Mouse (Mus musculus) CH12.LX (cell line): Measurements from ENCODE around the gene Gmpr. TPM values are rescaled to one million over a fixed set of nuclear protein-coding genes. Genes with fewer than 3 reads are reported as not detected.

Source experiments
- DNase-seq: peaks from one replicate; pipeline ENCODE4 v3.0.0-alpha.2; 2013; ENCODE audit errors: extremely low read depth
- H3K27ac ChIP-seq: 2 replicates; pipeline ENCODE4 v1.5.1; 2012; ENCODE audit warnings: low read depth, mild to moderate bottlenecking, control low read depth, moderate library complexity; ENCODE audit not compliant: insufficient read depth
- H3K27me3 ChIP-seq: replicated peaks from 2 replicates; pipeline ENCODE3; 2012; ENCODE audit warnings: inconsistent platforms
- H3K36me3 ChIP-seq, 2 experiments: replicated peaks in 1 of 2; 2 replicates each; pipeline versions ENCODE3 to v1.6.1; 2012; ENCODE audit warnings: inconsistent platforms in 1 of 2, low read length in 1 of 2, mild to moderate bottlenecking in 1 of 2, mixed read lengths in 1 of 2, moderate library complexity in 1 of 2; ENCODE audit not compliant: control insufficient read depth in 1 of 2, insufficient read depth in 1 of 2
- H3K4me1 ChIP-seq, 2 experiments: 2 replicates each; pipeline ENCODE4 v1.6.1; 2012; ENCODE audit warnings: inconsistent platforms in 1 of 2, moderate library complexity in 1 of 2; ENCODE audit not compliant: insufficient read depth in 2 of 2, control insufficient read depth in 1 of 2
- H3K4me2 ChIP-seq: 2 replicates; pipeline ENCODE4 v1.6.1; 2012; ENCODE audit warnings: low read depth, mild to moderate bottlenecking, control low read depth; ENCODE audit not compliant: poor library complexity, insufficient read depth, severe bottlenecking
- H3K4me3 ChIP-seq, 3 experiments: fragments of 150-350 bp in 1 of 3; sonication (generic) in 1 of 3; replicated peaks in 1 of 3; 2 replicates each; pipeline versions ENCODE3 to v1.5.1; 2011 to 2012; ENCODE audit warnings: low read depth in 2 of 3, low read length in 2 of 3, mild to moderate bottlenecking in 2 of 3, moderate library complexity in 2 of 3, control low read depth in 1 of 3, improper control_type of control experiment in 1 of 3, inconsistent platforms in 1 of 3, mixed read lengths in 1 of 3; ENCODE audit not compliant: poor library complexity in 1 of 3
- H3K79me2 ChIP-seq: replicated peaks from 2 replicates; pipeline ENCODE4 v1.6.1; 2012; ENCODE audit warnings: mild to moderate bottlenecking, moderate library complexity; ENCODE audit not compliant: control insufficient read depth, poor library complexity, insufficient read depth, severe bottlenecking; ENCODE audit errors: extremely low read depth
- H3K9ac ChIP-seq: 2 replicates; pipeline ENCODE4 v1.6.1; 2012; ENCODE audit warnings: low read depth, mild to moderate bottlenecking, control low read depth, moderate library complexity; ENCODE audit not compliant: insufficient read depth
- H3K9me3 ChIP-seq: replicated peaks from 2 replicates; pipeline ENCODE3; 2012; ENCODE audit warnings: low read length, inconsistent platforms, mixed read lengths
- BHLHE40 ChIP-seq: IDR thresholded peaks from 2 replicates; pipeline ENCODE4 v1.6.1; 2011; ENCODE audit warnings: mild to moderate bottlenecking, low read depth, low read length, improper control_type of control experiment
- CHD1 ChIP-seq: IDR thresholded peaks from 2 replicates; pipeline ENCODE4 v1.6.1; 2012; ENCODE audit warnings: low read depth, low read length, improper control_type of control experiment, inconsistent platforms
- CHD2 ChIP-seq: IDR thresholded peaks from 2 replicates; pipeline ENCODE4 v1.6.1; 2011; ENCODE audit warnings: low read length, improper control_type of control experiment
- CTCF ChIP-seq, 2 experiments: IDR thresholded peaks in 1 of 2; conservative IDR thresholded peaks in 1 of 2; 2 replicates each; pipeline ENCODE4 v1.5.1; 2011 to 2012; ENCODE audit warnings: low read depth in 2 of 2, low read length in 2 of 2, improper control_type of control experiment in 1 of 2, inconsistent platforms in 1 of 2, mild to moderate bottlenecking in 1 of 2, moderate library complexity in 1 of 2
- GABPA ChIP-seq: IDR thresholded peaks from 2 replicates; pipeline ENCODE4 v1.6.1; 2012; ENCODE audit warnings: low read depth, low read length, improper control_type of control experiment, inconsistent platforms; ENCODE audit not compliant: insufficient replicate concordance
- HCFC1 ChIP-seq: IDR thresholded peaks from 2 replicates; pipeline ENCODE4 v1.6.1; 2012; ENCODE audit warnings: low read depth, mild to moderate bottlenecking, inconsistent platforms, low read length, improper control_type of control experiment
- IRF4 ChIP-seq: IDR thresholded peaks from 2 replicates; pipeline ENCODE4 v1.6.1; 2014; ENCODE audit warnings: low read depth, mild to moderate bottlenecking, inconsistent platforms, low read length, improper control_type of control experiment
- MAX ChIP-seq: IDR thresholded peaks from 2 replicates; pipeline ENCODE4 v1.6.1; 2011; ENCODE audit warnings: low read length, improper control_type of control experiment
- MAZ ChIP-seq: IDR thresholded peaks from 2 replicates; pipeline ENCODE4 v1.6.1; 2012; ENCODE audit warnings: low read depth, mild to moderate bottlenecking, inconsistent platforms, low read length, improper control_type of control experiment, moderate library complexity
- NELFE ChIP-seq: IDR thresholded peaks from 2 replicates; pipeline ENCODE4 v1.6.1; 2011; ENCODE audit warnings: low read depth, low read length, improper control_type of control experiment
- NRF1 ChIP-seq: IDR thresholded peaks from 2 replicates; pipeline ENCODE4 v1.6.1; 2014; ENCODE audit warnings: low read depth, mild to moderate bottlenecking, inconsistent platforms, low read length, improper control_type of control experiment, moderate library complexity
- POLR2A ChIP-seq: IDR thresholded peaks from 2 replicates; pipeline ENCODE4 v1.6.1; 2011; ENCODE audit warnings: low read depth, mild to moderate bottlenecking, improper control_type of control experiment, low read length
- RAD21 ChIP-seq: IDR thresholded peaks from 2 replicates; pipeline ENCODE4 v1.6.1; 2011; ENCODE audit warnings: low read depth, mild to moderate bottlenecking, low read length, improper control_type of control experiment, moderate library complexity
- SMC3 ChIP-seq: IDR thresholded peaks from 2 replicates; pipeline ENCODE4 v1.6.1; 2011; ENCODE audit warnings: low read depth, low read length, improper control_type of control experiment
- TBP ChIP-seq: conservative IDR thresholded peaks from 2 replicates; pipeline ENCODE4 v1.6.1; 2011; ENCODE audit warnings: low read depth, low read length, improper control_type of control experiment
- TCF12 ChIP-seq: IDR thresholded peaks from 2 replicates; pipeline ENCODE4 v1.6.1; 2014; ENCODE audit warnings: low read depth, mild to moderate bottlenecking, inconsistent platforms, low read length, improper control_type of control experiment
- UBTF ChIP-seq: IDR thresholded peaks from 2 replicates; pipeline ENCODE4 v1.6.1; 2012; ENCODE audit warnings: low read depth, mild to moderate bottlenecking, inconsistent platforms, low read length, improper control_type of control experiment, moderate library complexity
- USF1 ChIP-seq: IDR thresholded peaks from 2 replicates; pipeline ENCODE4 v1.6.1; 2014; ENCODE audit warnings: low read depth, mild to moderate bottlenecking, inconsistent platforms, low read length, improper control_type of control experiment
- ZKSCAN1 ChIP-seq: IDR thresholded peaks from 2 replicates; pipeline ENCODE4 v1.6.1; 2012; ENCODE audit warnings: low read depth, inconsistent platforms, low read length, improper control_type of control experiment, borderline replicate concordance
- ZNF384 ChIP-seq: IDR thresholded peaks from 2 replicates; pipeline ENCODE4 v1.6.1; 2012; ENCODE audit warnings: low read depth, low read length, improper control_type of control experiment, inconsistent platforms
- dilution Hi-C: fragments of 300-500 bp; cut with MboI; formaldehyde crosslinking; loops from 2 replicates; pipeline ENCODE4 v1.14.3; 2020; ENCODE audit warnings: low sequenced_read_pairs; ENCODE audit not compliant: extremely low pct_unique_long_range_greater_than_20kb, extremely low pct_ligation_motif_present
- in situ Hi-C: fragments of 300-500 bp; cut with MboI; formaldehyde crosslinking; loops from 3 replicates; pipeline ENCODE4 v1.14.3; 2019; ENCODE audit warnings: low sequenced_read_pairs, low pct_ligation_motif_present, low pct_unique_long_range_greater_than_20kb, mixed read lengths
- polyA plus RNA-seq: library from polyadenylated mRNA; unstranded; fragments of >175 nt; gene quantifications from 2 replicates; pipeline ENCODE4 v1.2.1, GENCODE M21; 2012; ENCODE audit warnings: low read depth; ENCODE audit not compliant: insufficient read length
- total RNA-seq, 2 experiments: library from RNA; depleted of rRNA; stranded (reverse); fragments of 300-350 nt in 1 of 2; fragments of >200 nt in 1 of 2; gene quantifications; 2 replicates each; pipeline ENCODE4 v1.2.3; 2012 to 2014

The Gmpr gene
- total and polyA plus RNA-seq, 3 experiments, result 0.55 to 2.2 (median 1.0) TPM

- no peak for TF ChIP-seq SMC3
- no peak for TF ChIP-seq GABPA
Measured at GRCm38 (mm10) chr13:45579751-45580150, 72.5 kb downstream of the Gmpr start (continued).

GRCm38 (mm10) chr13:45582294-45582693, 75.0 kb downstream of the Gmpr start:
- no peaks in the 10 kb centered on the region for H3K79me2 ChIP-seq
- in situ Hi-C loops, result no loop called here
- no peaks in the 10 kb centered on the region for H3K4me1 ChIP-seq
- H3K9me3 ChIP-seq, result peaks cover 3% of the 10 kb centered on the region
- no peak overlapping the region for H3K4me3 ChIP-seq
- TF ChIP-seq NELFE, result no peak
- no peak for TF ChIP-seq MAX
- no peak for TF ChIP-seq IRF4
- no peak for TF ChIP-seq POLR2A
- TF ChIP-seq GABPA, result no peak
- TF ChIP-seq TCF12, result no peak
- no peak overlapping the region for H3K4me2 ChIP-seq
- H3K36me3 ChIP-seq, result peaks cover 11 to 85% of the 10 kb centered on the region in 2 experiments
- no peaks in the 10 kb centered on the region for H3K27me3 ChIP-seq
- no peak overlapping the region for H3K9ac ChIP-seq
- H3K27ac ChIP-seq, result no peak overlapping the region
- no peak for DNase-seq
- dilution Hi-C loops, result no loop called here

- Histone ChIP-seq H3K79me2 (no peaks in the 10 kb centered on the region), H3K9me3 (peaks cover 3% of the 10 kb centered on the region), H3K4me1 (no peaks in the 10 kb centered on the region), H3K4me3 (no peak overlapping the region), H3K27ac (no peak overlapping the region), H3K27me3 (no peaks in the 10 kb centered on the region), H3K36me3 (peaks cover 11 to 86% of the 10 kb centered on the region in 2 experiments), H3K9ac (no peak overlapping the region), H3K4me2 (no peak overlapping the region)
- TF ChIP-seq HCFC1 (no peak), CHD1 (no peak), MAZ (no peak), CTCF (conservative IDR thresholded peaks at IDR 0.05 in 1 of 2, IDR thresholded peaks at IDR 0.05 in 1 of 2; ENCODE audit: low read depth in 2 of 2, low read length in 2 of 2) (peak; percentile 18 to 28; a peak in 2 of 4 replicates)
- dilution Hi-C loops (no loop called here), in situ Hi-C loops (no loop called here)
- DNase-seq, result peak; percentile 12
Measured at GRCm38 (mm10) chr13:45583061-45583460, 75.8 kb downstream of the Gmpr start.

GRCm38 (mm10) chr13:45590898-45591297, 83.7 kb downstream of the Gmpr start:
- H3K4me3 ChIP-seq, result no peak overlapping the region
- in situ Hi-C loops (no loop called here), dilution Hi-C loops (no loop called here)

More at GRCm38 (mm10) chr13:45590898-45591297, 83.7 kb downstream of the Gmpr start:
- no peak overlapping the region for H3K27ac ChIP-seq
- H3K9ac ChIP-seq, result no peak overlapping the region
- 0 out of 2 replicates have a peak, but pooled peaks cover 5% of the 10 kb centered on the region for H3K79me2 ChIP-seq
- H3K36me3 ChIP-seq, result peaks cover 0 to 76% of the 10 kb centered on the region in 2 experiments
- no peak for TF ChIP-seq ZKSCAN1
- no peak for TF ChIP-seq ZNF384
- TF ChIP-seq USF1, result no peak
- TF ChIP-seq TBP, result no peak
- TF ChIP-seq NELFE, result no peak
- no peak for TF ChIP-seq UBTF
- no peak for TF ChIP-seq NRF1
- no peak for TF ChIP-seq RAD21
- TF ChIP-seq BHLHE40, result no peak
- TF ChIP-seq TCF12, result no peak
- no peak for TF ChIP-seq CHD2
- no peak for TF ChIP-seq CTCF (conservative IDR thresholded peaks at IDR 0.05 in 1 of 2, IDR thresholded peaks at IDR 0.05 in 1 of 2; ENCODE audit: low read depth in 2 of 2, low read length in 2 of 2)
- TF ChIP-seq, all 38 proteins: peak for 0
- no peak for DNase-seq
- H3K4me1 ChIP-seq, result peaks cover 0 to 15% of the 10 kb centered on the region in 2 experiments; a peak in 2 of 4 replicates
- no peaks in the 10 kb centered on the region for H3K27me3 ChIP-seq
- no peaks in the 10 kb centered on the region for H3K9me3 ChIP-seq
- H3K4me2 ChIP-seq, result no peak overlapping the region
